Mouse (Mus musculus) kidney, embryonic 15.5 days (tissue): Measurements from ENCODE around the gene Olfr667. TPM values are rescaled to one million over a fixed set of nuclear protein-coding genes. Genes with fewer than 3 reads are reported as not detected.
"Not testable (repeated sequence)": the region's sequence is repeated elsewhere in the genome, so short reads cannot be mapped to it uniquely, and the experiment has no call there.

Experiments
- ATAC-seq: fragments of 200-750 bp; cut with Nextera tagmentation; replicated peaks from 2 replicates; pipeline ENCODE4 v1.8.0; 2017; ENCODE audit warnings: moderate TSS enrichment; ENCODE audit not compliant: low FRiP score
- H3K27ac ChIP-seq: fragments of 300-500 bp; sonication (generic); 2 replicates; pipeline ENCODE4 v1.5.1; 2015; ENCODE audit warnings: mild to moderate bottlenecking, inconsistent platforms
- H3K27me3 ChIP-seq: fragments of 300-500 bp; sonication (generic); 2 replicates; pipeline ENCODE4 v1.6.1; 2015; ENCODE audit warnings: inconsistent platforms
- H3K36me3 ChIP-seq: fragments of 300-500 bp; sonication (generic); 2 replicates; pipeline ENCODE4 v1.6.1; 2015; ENCODE audit warnings: inconsistent platforms
- H3K4me1 ChIP-seq: fragments of 300-500 bp; sonication (generic); 2 replicates; pipeline ENCODE4 v1.6.1; 2015; ENCODE audit warnings: inconsistent platforms
- H3K4me2 ChIP-seq: fragments of 300-500 bp; sonication (generic); 2 replicates; pipeline ENCODE4 v1.6.1; 2015; ENCODE audit warnings: moderate library complexity, mild to moderate bottlenecking, inconsistent platforms
- H3K4me3 ChIP-seq: fragments of 300-500 bp; sonication (generic); replicated peaks from 2 replicates; pipeline ENCODE4 v1.5.1; 2015; ENCODE audit warnings: mild to moderate bottlenecking, inconsistent platforms
- H3K9ac ChIP-seq: fragments of 300-500 bp; sonication (generic); 2 replicates; pipeline ENCODE4 v1.6.1; 2015; ENCODE audit warnings: mild to moderate bottlenecking, inconsistent platforms
- H3K9me3 ChIP-seq: fragments of 300-500 bp; sonication (generic); replicated peaks from 2 replicates; pipeline ENCODE4 v1.6.1; 2016; ENCODE audit warnings: inconsistent platforms
- WGBS: fragments of 180-500 bp; shearing (Covaris S2); methylation state at CpG from one replicate; pipeline ENCODE4 v1.1.7; 2015; ENCODE audit warnings: mixed read lengths; 5-methylcytosine and 5-hydroxymethylcytosine counted together
- polyA plus RNA-seq: library from polyadenylated mRNA; unstranded; fragments of >200 nt; fragmentation: Nextera tagmentation; extraction: Ambion mirVana; gene quantifications from 2 replicates; pipeline ENCODE4 v1.2.1, GENCODE M21; 2015

The Olfr667 gene
- not detected in 2 replicates for polyA plus RNA-seq

DNA sequence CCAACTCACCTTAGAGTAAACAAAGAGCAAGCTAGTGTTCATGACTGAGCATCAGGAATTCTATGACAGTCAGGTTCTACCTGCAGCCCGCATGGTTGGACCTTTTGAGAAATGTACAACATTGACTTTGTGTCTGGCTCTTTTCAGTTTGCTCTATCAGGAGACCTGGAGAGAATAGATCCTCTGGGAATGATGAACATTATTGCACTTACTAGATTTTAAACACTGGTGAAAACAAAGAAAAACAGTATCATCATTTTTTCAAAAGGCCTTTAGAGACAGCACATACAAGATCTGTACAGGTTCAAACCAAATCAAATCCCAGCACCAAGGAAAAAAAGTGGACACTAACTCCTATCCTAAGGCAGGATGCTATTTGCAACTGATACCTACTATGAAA lies at the start of gene Olfr667:
Gene Olfr667 (minus strand): TSS at position 101 of the 400 bp plus-strand sequence.
- H3K27me3 ChIP-seq: no peaks in the 10 kb centered on the region
- 82% methylated on average over 1 of the region's 1 CpGs for WGBS
- no peaks in the 10 kb centered on the region for H3K4me1 ChIP-seq
- no peaks in the 10 kb centered on the region for H3K36me3 ChIP-seq
- H3K27ac ChIP-seq: no peak within 1 kb of the TSS
- no peaks in the 10 kb centered on the region for H3K9me3 ChIP-seq
- ATAC-seq: no peak
- no peak within 1 kb of the TSS for H3K9ac ChIP-seq
- no peak within 1 kb of the TSS for H3K4me3 ChIP-seq
- H3K4me2 ChIP-seq: no peak within 1 kb of the TSS

DNA sequence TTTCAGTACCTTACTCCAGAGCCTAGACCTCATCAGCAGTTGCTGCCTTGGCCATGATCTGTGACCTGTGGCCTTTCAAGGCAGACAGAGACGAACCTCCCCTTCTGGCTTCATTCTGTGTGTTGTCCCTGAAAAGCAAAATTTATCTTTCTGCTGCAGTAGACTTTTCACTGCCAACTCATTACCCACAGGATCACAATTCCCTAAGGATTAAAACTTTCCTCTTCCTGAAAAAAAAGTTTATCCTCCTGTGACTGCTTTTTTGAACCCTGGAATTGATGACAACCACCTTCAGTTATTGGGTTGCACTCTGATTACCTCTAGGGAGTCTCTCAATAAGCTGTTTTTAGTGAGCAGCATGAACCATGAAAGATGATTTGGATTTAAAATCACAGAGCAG lies 41.2 kb upstream of the Olfr667 start, which contains the start of gene Olfr670:
Gene Olfr670 (minus strand): TSS at position 101 of the 400 bp plus-strand sequence.
- no peak for ATAC-seq
- Histone ChIP-seq H3K9me3 (no peaks in the 10 kb centered on the region), H3K27ac (no peak within 1 kb of the TSS), H3K4me3 (no peak within 1 kb of the TSS), H3K36me3 (no peaks in the 10 kb centered on the region), H3K9ac (no peak within 1 kb of the TSS), H3K4me2 (no peak within 1 kb of the TSS), H3K27me3 (no peaks in the 10 kb centered on the region), H3K4me1 (no peaks in the 10 kb centered on the region)
- 19% methylated on average over 1 of the region's 1 CpGs for WGBS

DNA sequence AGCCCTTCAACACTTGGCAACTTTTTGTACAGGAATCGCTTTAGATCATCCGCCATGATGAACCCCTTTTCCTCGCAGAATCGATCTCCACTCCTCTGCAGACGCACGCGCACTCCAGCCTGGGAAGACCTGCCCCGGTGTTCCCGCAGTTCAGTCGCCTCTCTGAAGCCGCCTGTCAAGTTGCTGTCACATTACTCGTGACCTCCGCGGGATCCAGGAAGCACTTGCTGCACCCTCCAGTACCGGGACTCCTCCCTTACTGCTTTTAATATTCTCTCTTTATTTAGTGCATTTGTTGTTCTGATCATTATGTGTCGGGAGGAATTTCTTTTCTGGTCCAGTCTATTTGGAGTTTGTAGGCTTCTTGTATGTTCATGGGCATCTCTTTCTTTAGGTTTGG lies 29.0 kb upstream of the Olfr667 start:
- WGBS: 92% methylated on average over 16 of the region's 16 CpGs
- H3K4me3 ChIP-seq, H3K27ac ChIP-seq, H3K9me3 ChIP-seq, H3K36me3 ChIP-seq, ATAC-seq, H3K9ac ChIP-seq, H3K4me2 ChIP-seq, H3K4me1 ChIP-seq, H3K27me3 ChIP-seq: not testable (repeated sequence)

DNA sequence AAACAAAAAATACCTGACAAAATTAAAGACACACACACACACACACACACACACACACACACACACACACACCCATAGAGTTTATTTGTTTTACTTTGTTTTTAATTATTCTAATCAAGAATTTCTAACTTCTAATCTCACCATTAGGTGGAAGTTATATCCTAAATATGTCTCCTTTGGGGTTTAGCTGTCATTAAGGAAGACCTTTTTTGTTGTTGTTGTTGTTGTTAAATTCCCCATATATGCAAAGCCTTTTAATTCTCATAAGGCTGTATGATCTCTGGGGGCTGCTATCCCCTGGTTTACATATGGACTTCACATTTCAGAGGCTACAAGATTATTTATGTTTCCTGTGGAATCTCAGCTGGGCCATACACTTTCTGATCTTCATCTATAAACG lies 12.7 kb upstream of the Olfr667 start, which contains the start of gene Olfr669:
Gene Olfr669 (plus strand): TSS at position 301 of the 400 bp plus-strand sequence.
- no peaks in the 10 kb centered on the region for H3K4me1 ChIP-seq
- H3K36me3 ChIP-seq: no peaks in the 10 kb centered on the region
- no peak within 1 kb of the TSS for H3K4me2 ChIP-seq
- no peak within 1 kb of the TSS for H3K27ac ChIP-seq
- no peaks in the 10 kb centered on the region for H3K9me3 ChIP-seq
- H3K27me3 ChIP-seq: no peaks in the 10 kb centered on the region
- ATAC-seq: no peak
- H3K9ac ChIP-seq: no peak within 1 kb of the TSS
- 62% methylated on average over 1 of the region's 1 CpGs for WGBS
- no peak within 1 kb of the TSS for H3K4me3 ChIP-seq

DNA sequence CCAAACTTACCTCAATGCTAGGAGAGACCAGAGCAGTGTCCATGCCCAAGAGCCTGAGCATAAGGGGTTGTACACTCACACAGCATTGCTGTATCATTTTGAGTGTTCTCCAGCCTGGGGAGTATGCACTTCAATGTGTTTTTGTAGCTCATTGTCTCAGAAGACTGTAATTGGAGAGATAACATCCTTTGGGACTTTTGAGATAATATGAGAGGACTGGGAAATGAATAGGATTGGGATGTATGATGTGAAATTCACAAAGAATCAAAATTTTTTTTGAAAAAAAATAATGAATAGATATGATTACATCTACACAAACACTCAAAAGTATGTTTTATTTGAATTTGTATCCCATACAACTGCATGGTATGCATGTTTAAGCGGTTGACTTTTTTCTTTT lies 6.7 kb upstream of the Olfr667 start, which contains the start of gene Olfr668:
Gene Olfr668 (minus strand): TSS at position 101 of the 400 bp plus-strand sequence.
- no peak within 1 kb of the TSS for H3K9ac ChIP-seq
- no peak within 1 kb of the TSS for H3K4me3 ChIP-seq
- ATAC-seq: no peak
- H3K9me3 ChIP-seq: no peaks in the 10 kb centered on the region
- WGBS: 78% methylated on average over 1 of the region's 1 CpGs
- no peaks in the 10 kb centered on the region for H3K36me3 ChIP-seq
- no peak within 1 kb of the TSS for H3K4me2 ChIP-seq
- H3K27me3 ChIP-seq: no peaks in the 10 kb centered on the region
- no peaks in the 10 kb centered on the region for H3K4me1 ChIP-seq
- H3K27ac ChIP-seq: no peak within 1 kb of the TSS

DNA sequence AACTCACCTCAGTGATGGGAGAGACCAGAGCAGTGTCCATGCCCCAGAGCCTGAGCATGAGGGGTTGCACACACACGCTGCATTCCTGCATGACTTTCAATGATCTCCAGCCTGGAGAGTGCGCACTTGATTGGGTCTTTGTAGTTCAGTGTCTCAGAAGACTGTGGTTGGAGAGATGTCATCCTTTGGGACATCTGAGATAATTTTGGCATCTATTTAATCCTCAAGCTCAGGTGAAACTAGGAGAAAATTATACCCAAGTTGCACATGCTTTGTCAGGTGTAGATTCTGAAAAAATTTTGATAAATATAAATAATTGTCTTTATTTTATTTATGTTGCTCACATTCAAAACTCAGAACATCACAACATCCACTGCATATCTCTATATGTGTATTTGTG lies 25.4 kb downstream of the Olfr667 start, which contains the start of gene Olfr666:
Gene Olfr666 (minus strand): TSS at position 101 of the 400 bp plus-strand sequence.
- Histone ChIP-seq H3K9ac (no peak within 1 kb of the TSS), H3K36me3 (no peaks in the 10 kb centered on the region), H3K27ac (no peak within 1 kb of the TSS), H3K9me3 (no peaks in the 10 kb centered on the region), H3K4me1 (no peaks in the 10 kb centered on the region), H3K4me2 (no peak within 1 kb of the TSS), H3K27me3 (no peaks in the 10 kb centered on the region), H3K4me3 (no peak within 1 kb of the TSS)
- 85% methylated on average over 2 of the region's 2 CpGs for WGBS
- ATAC-seq: no peak

DNA sequence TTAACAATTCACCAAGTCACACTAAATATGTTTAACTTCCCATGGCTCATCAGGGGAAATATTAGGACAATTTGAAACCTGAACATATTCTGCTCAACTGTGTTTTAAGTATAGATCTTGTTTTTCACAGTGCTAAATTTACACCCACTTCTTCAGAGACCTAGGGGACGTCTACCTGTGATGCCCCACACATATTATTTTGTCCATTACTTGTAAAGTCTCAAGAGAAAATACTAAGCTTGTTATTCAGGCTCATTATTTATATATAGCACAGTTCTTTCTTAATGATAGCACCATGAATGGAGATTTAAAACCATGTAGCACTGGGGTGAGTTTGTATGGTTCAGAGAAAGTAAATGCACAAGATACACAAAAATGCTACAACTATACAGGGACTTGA lies 43.6 kb downstream of the Olfr667 start, which contains the start of gene Olfr665:
Gene Olfr665 (plus strand): TSS at position 301 of the 400 bp plus-strand sequence.
- Histone ChIP-seq H3K27ac (no peak within 1 kb of the TSS), H3K36me3 (no peaks in the 10 kb centered on the region), H3K4me3 (no peak within 1 kb of the TSS), H3K4me1 (no peaks in the 10 kb centered on the region), H3K27me3 (no peaks in the 10 kb centered on the region), H3K4me2 (no peak within 1 kb of the TSS), H3K9ac (no peak within 1 kb of the TSS), H3K9me3 (no peaks in the 10 kb centered on the region)
- 49% methylated on average over 1 of the region's 1 CpGs for WGBS
- no peak for ATAC-seq

Other genes with a start within 250 kb of the Olfr667 start
- not detected in 2 replicates for gene Olfr661, start 235.0 kb downstream of the Olfr667 start, polyA plus RNA-seq
- not detected in 2 replicates for gene Usp17le, start 144.0 kb downstream of the Olfr667 start, polyA plus RNA-seq
- gene Usp17lb, start 78.9 kb downstream of the Olfr667 start, polyA plus RNA-seq: not detected in 2 replicates
- not detected in 2 replicates for gene Usp17la, start 64.5 kb downstream of the Olfr667 start, polyA plus RNA-seq
- not detected in 2 replicates for gene Olfr665, start 43.5 kb downstream of the Olfr667 start, polyA plus RNA-seq
- gene Olfr666, start 25.5 kb downstream of the Olfr667 start, polyA plus RNA-seq: not detected in 2 replicates
- gene Olfr668, start 6.6 kb upstream of the Olfr667 start, polyA plus RNA-seq: not detected in 2 replicates
- not detected in 2 replicates for gene Olfr669, start 12.8 kb upstream of the Olfr667 start, polyA plus RNA-seq
- gene Olfr670, start 41.1 kb upstream of the Olfr667 start, polyA plus RNA-seq: not detected in 2 replicates
- not detected in 2 replicates for gene Olfr671, start 57.6 kb upstream of the Olfr667 start, polyA plus RNA-seq
- not detected in 2 replicates for gene Olfr672, start 80.5 kb upstream of the Olfr667 start, polyA plus RNA-seq
- gene Olfr675, start 107.0 kb upstream of the Olfr667 start, polyA plus RNA-seq: not detected in 2 replicates
- not detected in 2 replicates for gene Olfr676, start 111.2 kb upstream of the Olfr667 start, polyA plus RNA-seq
- not detected in 2 replicates for gene Olfr677, start 129.9 kb upstream of the Olfr667 start, polyA plus RNA-seq
- gene Olfr678, start 143.0 kb upstream of the Olfr667 start, polyA plus RNA-seq: not detected in 2 replicates
- not detected in 2 replicates for gene Olfr679, start 159.7 kb upstream of the Olfr667 start, polyA plus RNA-seq
- not detected in 2 replicates for gene Olfr680-ps1, start 171.3 kb upstream of the Olfr667 start, polyA plus RNA-seq
- not detected in 2 replicates for gene Olfr681, start 195.4 kb upstream of the Olfr667 start, polyA plus RNA-seq
- gene Olfr683, start 225.5 kb upstream of the Olfr667 start, polyA plus RNA-seq: not detected in 2 replicates
- gene Olfr684, start 242.2 kb upstream of the Olfr667 start, polyA plus RNA-seq: not detected in 2 replicates